ENCODE assay signal across 8 mouse cellular contexts in the genomic region with DNA sequence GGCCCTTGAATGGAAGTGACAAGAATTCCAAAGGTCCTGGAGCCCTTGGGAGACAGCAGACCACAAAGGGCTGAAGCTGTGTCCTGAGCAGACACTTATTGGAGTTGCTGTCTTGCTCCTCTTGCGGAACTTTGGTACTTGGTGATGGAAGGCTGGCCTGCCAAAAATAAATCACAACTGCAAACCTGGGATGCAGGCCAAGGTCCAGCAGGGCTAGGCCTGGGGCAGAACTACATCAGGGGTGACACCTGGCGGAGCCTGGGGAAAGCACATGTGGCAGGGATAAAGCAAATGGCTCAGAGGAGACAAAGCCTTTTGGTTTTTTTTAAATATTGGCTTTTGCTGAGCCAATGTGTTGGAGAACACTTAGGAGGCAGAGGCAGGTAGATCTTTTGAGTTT. TPM values are rescaled to one million over a fixed set of nuclear protein-coding genes. Genes with fewer than 3 reads are reported as not detected.
A peak's percentile ranks its signal among the peaks of the same experiment; 100 is the strongest.
DNase-seq lines count a peak whose midpoint lies in the region; ATAC-seq and TF ChIP-seq lines count a peak whose summit lies in the region.

No protein-coding gene starts in this region.

- H3K4me1 ChIP-seq in hindbrain, embryonic 11.5 days (replicated peaks; ENCODE audit: control insufficient read depth, insufficient read depth, low read length), result no peaks in the 10 kb centered on the region
- H3K4me1 ChIP-seq in hindbrain, embryonic 13.5 days (replicated peaks), result peaks cover 5% of the 10 kb centered on the region; the same call in 1 of the 2 replicates
- peaks cover 3% of the 10 kb centered on the region; the same call in 1 of the 2 replicates for H3K4me1 ChIP-seq in liver, embryonic 13.5 days (replicated peaks)

- DNase-seq in hindbrain, embryonic 11.5 days (ENCODE audit: low spot score), result peak; percentile 36
- DNase-seq in brain, embryonic 14.5 days (ENCODE audit: low read depth), result peak; percentile 35
- peak; percentile 85 for DNase-seq in gastrocnemius, postnatal 14 days
- peak; percentile 91 for DNase-seq in kidney, adult 9 months
- no peak for DNase-seq in liver, embryonic 13.5 days
- peak; percentile 53 for DNase-seq in right cerebral cortex, postnatal 14 days
- no peak for DNase-seq in thymus, adult 18-20 months

- no peak overlapping the region for H3K27ac ChIP-seq in hindbrain, embryonic 11.5 days (ENCODE audit: low read depth, low read length)
- H3K27ac ChIP-seq in hindbrain, embryonic 13.5 days, result no peak overlapping the region
- H3K27ac ChIP-seq in liver, embryonic 13.5 days, result no peak overlapping the region

- ATAC-seq in hindbrain, embryonic 11.5 days (ENCODE audit: low FRiP score), result no peak
- ATAC-seq in hindbrain, embryonic 13.5 days (ENCODE audit: low FRiP score), result no peak
- ATAC-seq in liver, embryonic 13.5 days (ENCODE audit: low read depth), result 0 out of 2 replicates have a peak, but pooled peaks have one; percentile 25

- WGBS in hindbrain, embryonic 11.5 days, result 64% methylated on average over 2 of the region's 2 CpGs
- 69% methylated on average over 2 of the region's 2 CpGs for WGBS in hindbrain, embryonic 13.5 days
- 62% methylated on average over 2 of the region's 2 CpGs for whole genome bisulfite sequencing in liver, embryonic 13.5 days (ENCODE audit: insufficient replicate concordance)

- no peak for TF ChIP-seq POLR2A in brain, embryonic 14.5 days (IDR thresholded peaks at IDR 0.05; ENCODE audit: borderline replicate concordance, extremely low read depth, insufficient read depth, insufficient read length, poor library complexity, severe bottlenecking)

- no peak overlapping the region for H3K4me3 ChIP-seq in hindbrain, embryonic 11.5 days (ENCODE audit: low read depth, low read length)
- H3K4me3 ChIP-seq in hindbrain, embryonic 13.5 days, result no peak overlapping the region
- no peak overlapping the region for H3K4me3 ChIP-seq in liver, embryonic 13.5 days (replicated peaks)

- no peak overlapping the region for H3K4me2 ChIP-seq in hindbrain, embryonic 11.5 days (replicated peaks; ENCODE audit: low read depth, low read length)
- H3K4me2 ChIP-seq in hindbrain, embryonic 13.5 days, result no peak overlapping the region
- H3K4me2 ChIP-seq in liver, embryonic 13.5 days, result no peak overlapping the region

- TF ChIP-seq CTCF in brain, embryonic 14.5 days (IDR thresholded peaks at IDR 0.05; ENCODE audit: borderline replicate concordance, extremely low read depth, insufficient read depth, insufficient read length), result peak; percentile 54; the same call in 1 of the 2 replicates

- intact Hi-C loops in gastrocnemius, postnatal 14 days (cut with DNase I; ENCODE audit: low total_unique reads), result no loop called here

- no peaks in the 10 kb centered on the region for H3K27me3 ChIP-seq in hindbrain, embryonic 11.5 days (ENCODE audit: control insufficient read depth, insufficient read depth, low read length)
- H3K27me3 ChIP-seq in hindbrain, embryonic 13.5 days, result no peaks in the 10 kb centered on the region
- no peaks in the 10 kb centered on the region for H3K27me3 ChIP-seq in liver, embryonic 13.5 days

- peaks cover 16% of the 10 kb centered on the region for H3K36me3 ChIP-seq in hindbrain, embryonic 11.5 days (ENCODE audit: control insufficient read depth, insufficient read depth, low read length)
- H3K36me3 ChIP-seq in hindbrain, embryonic 13.5 days, result peaks cover 35% of the 10 kb centered on the region
- peaks cover 36% of the 10 kb centered on the region for H3K36me3 ChIP-seq in liver, embryonic 13.5 days

- no peaks in the 10 kb centered on the region for H3K9me3 ChIP-seq in hindbrain, embryonic 11.5 days (ENCODE audit: control insufficient read depth, low read length)
- no peaks in the 10 kb centered on the region for H3K9me3 ChIP-seq in hindbrain, embryonic 13.5 days
- no peaks in the 10 kb centered on the region for H3K9me3 ChIP-seq in liver, embryonic 13.5 days (replicated peaks)

- H3K9ac ChIP-seq in hindbrain, embryonic 11.5 days (ENCODE audit: low read depth, low read length), result no peak overlapping the region
- H3K9ac ChIP-seq in hindbrain, embryonic 13.5 days, result no peak overlapping the region
- no peak overlapping the region for H3K9ac ChIP-seq in liver, embryonic 13.5 days

RNA-seq across cellular contexts. Expression of gene Chchd2, which starts 8.3 kb away (rescaled TPM):
- 935 and 992 TPM in 2 replicates for polyA plus RNA-seq in hindbrain, embryonic 11.5 days (2014; fragmentation: Nextera tagmentation; extraction: Ambion mirVana)
- polyA plus RNA-seq in hindbrain, embryonic 13.5 days (2015; fragmentation: Nextera tagmentation; extraction: Ambion mirVana), result 858 and 885 TPM in 2 replicates
- 761 and 1,401 TPM in 2 replicates for polyA plus RNA-seq in brain, embryonic 14.5 days (2012; rRNA removed)
- 100 to 1,000 TPM; 477 to 529 TPM for total RNA-seq in gastrocnemius, postnatal 14 days (2021)
- 596 and 645 TPM in 2 replicates for polyA plus RNA-seq in liver, embryonic 13.5 days (2015; fragmentation: Nextera tagmentation; extraction: Ambion mirVana)

RNA-seq across cellular contexts. Expression of gene Zbed5, which starts 16.6 kb away (rescaled TPM):
- polyA plus RNA-seq in hindbrain, embryonic 11.5 days (2014; fragmentation: Nextera tagmentation; extraction: Ambion mirVana), result 8.2 and 9.2 TPM in 2 replicates
- polyA plus RNA-seq in hindbrain, embryonic 13.5 days (2015; fragmentation: Nextera tagmentation; extraction: Ambion mirVana), result 14.6 and 15.1 TPM in 2 replicates
- 13.9 and 14.8 TPM in 2 replicates for polyA plus RNA-seq in brain, embryonic 14.5 days (2012; rRNA removed)
- total RNA-seq in gastrocnemius, postnatal 14 days (2021), result under 1 TPM; 0.53 to 0.84 TPM
- 1.00 and 1.1 TPM in 2 replicates for polyA plus RNA-seq in liver, embryonic 13.5 days (2015; fragmentation: Nextera tagmentation; extraction: Ambion mirVana)

RNA-seq across cellular contexts. Expression of gene Phkg1, which starts 19.4 kb away (rescaled TPM):
- 0.07 and 0.14 TPM in 2 replicates for polyA plus RNA-seq in hindbrain, embryonic 11.5 days (2014; fragmentation: Nextera tagmentation; extraction: Ambion mirVana)
- 0.30 and 0.40 TPM in 2 replicates for polyA plus RNA-seq in hindbrain, embryonic 13.5 days (2015; fragmentation: Nextera tagmentation; extraction: Ambion mirVana)
- polyA plus RNA-seq in brain, embryonic 14.5 days (2012; rRNA removed), result 0.14 and 0.24 TPM in 2 replicates
- 100 to 1,000 TPM; 245 to 293 TPM for total RNA-seq in gastrocnemius, postnatal 14 days (2021)
- polyA plus RNA-seq in liver, embryonic 13.5 days (2015; fragmentation: Nextera tagmentation; extraction: Ambion mirVana), result 0.18 and 0.22 TPM in 2 replicates

RNA-seq across cellular contexts. Expression of gene Nupr1l, which starts 29.4 kb away (rescaled TPM):
- 5.1 and 5.7 TPM in 2 replicates for polyA plus RNA-seq in hindbrain, embryonic 11.5 days (2014; fragmentation: Nextera tagmentation; extraction: Ambion mirVana)
- polyA plus RNA-seq in hindbrain, embryonic 13.5 days (2015; fragmentation: Nextera tagmentation; extraction: Ambion mirVana), result 7.4 and 7.7 TPM in 2 replicates
- 4.5 and 9.0 TPM in 2 replicates for polyA plus RNA-seq in brain, embryonic 14.5 days (2012; rRNA removed)
- total RNA-seq in gastrocnemius, postnatal 14 days (2021), result under 1 TPM; 0.11 to 0.39 TPM
- 0.31 and 1.0 TPM in 2 replicates for polyA plus RNA-seq in liver, embryonic 13.5 days (2015; fragmentation: Nextera tagmentation; extraction: Ambion mirVana)

RNA-seq across cellular contexts. Expression of gene Sumf2, which starts 32.2 kb away (rescaled TPM):
- polyA plus RNA-seq in hindbrain, embryonic 11.5 days (2014; fragmentation: Nextera tagmentation; extraction: Ambion mirVana), result 45.4 and 48.7 TPM in 2 replicates
- 31.7 and 37.8 TPM in 2 replicates for polyA plus RNA-seq in hindbrain, embryonic 13.5 days (2015; fragmentation: Nextera tagmentation; extraction: Ambion mirVana)
- polyA plus RNA-seq in brain, embryonic 14.5 days (2012; rRNA removed), result 26.6 and 26.9 TPM in 2 replicates
- total RNA-seq in gastrocnemius, postnatal 14 days (2021), result 10 to 100 TPM in 1 of 2 experiments, 1 to 10 TPM in 1; 9.2 to 10.4 TPM
- 24.9 and 35.0 TPM in 2 replicates for polyA plus RNA-seq in liver, embryonic 13.5 days (2015; fragmentation: Nextera tagmentation; extraction: Ambion mirVana)

Comparison
In these comparisons a context has a peak if more than half of its experiments do, and no peak if none do; other contexts are left out.
1. DNase-seq: peak in hindbrain, embryonic 11.5 days (single experiment), brain, embryonic 14.5 days (single experiment), gastrocnemius, postnatal 14 days (single experiment), kidney, adult 9 months (single experiment) and right cerebral cortex, postnatal 14 days (single experiment); none in liver, embryonic 13.5 days (single experiment) and thymus, adult 18-20 months (0 of 2).